In the genomic region with DNA sequence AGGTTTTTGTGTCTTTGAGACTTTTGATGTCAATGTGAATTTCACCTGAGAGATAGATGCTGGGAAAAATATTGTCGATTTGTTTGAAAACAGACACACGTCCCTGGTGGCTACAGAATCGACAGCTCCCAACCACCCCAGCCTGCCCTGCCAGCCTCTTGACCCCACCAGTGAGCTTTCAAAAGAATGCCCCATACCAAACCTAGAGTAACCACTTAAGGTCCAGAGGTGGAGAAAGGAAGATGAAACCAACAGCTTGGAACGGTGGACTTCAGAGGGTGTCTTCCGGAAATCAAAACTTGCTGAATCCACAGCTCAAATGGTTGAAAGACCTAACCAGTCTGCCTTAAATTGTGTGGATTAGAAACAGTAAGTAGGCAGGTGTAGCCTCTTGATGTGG, we compare ENCODE assay signal across 27 mouse cellular contexts. TPM values are rescaled to one million over a fixed set of nuclear protein-coding genes. Genes with fewer than 3 reads are reported as not detected.
"Had no signal": no experiment of that assay in that cellular context is flagged by ENCODE, and none has a peak within 500 bp of the region (broad histone marks: within the 10 kb centered on the region; RNA-seq: fewer than 3 reads in every experiment).

No protein-coding gene starts in this region.

- ATAC-seq: forebrain, embryonic 16.5 days; hindbrain, embryonic 16.5 days; inflammation-experienced regulatory T-cells, adult 6 months; liver, postnatal 0 days had no signal

- H3K9ac ChIP-seq: heart, embryonic 13.5 days; heart, embryonic 15.5 days; hindbrain, embryonic 12.5 days; hindbrain, embryonic 14.5 days; limb, embryonic 12.5 days; liver, embryonic 13.5 days; liver, embryonic 15.5 days; liver, postnatal 0 days had no signal

- H3K4me1 ChIP-seq: heart, embryonic 13.5 days; heart, embryonic 15.5 days; hindbrain, embryonic 10.5 days; hindbrain, embryonic 12.5 days; limb, embryonic 10.5 days; limb, embryonic 12.5 days; liver, embryonic 13.5 days; liver, embryonic 15.5 days had no signal

- H3K27me3 ChIP-seq: heart, embryonic 13.5 days; heart, embryonic 15.5 days; hindbrain, embryonic 12.5 days; limb, embryonic 12.5 days; liver, embryonic 13.5 days; liver, embryonic 15.5 days had no signal

- H3K4me3 ChIP-seq: gastrocnemius, adult 2 months; heart, adult 2 months; heart, embryonic 13.5 days; heart, embryonic 15.5 days; hindbrain, embryonic 10.5 days; hindbrain, embryonic 12.5 days; layer of hippocampus, adult 2 months; left cerebral cortex, adult 2 months; limb, embryonic 10.5 days; limb, embryonic 12.5 days; liver, embryonic 13.5 days; liver, embryonic 15.5 days had no signal

- H3K9me3 ChIP-seq: heart, embryonic 15.5 days; hindbrain, embryonic 10.5 days; hindbrain, embryonic 12.5 days; limb, embryonic 10.5 days; limb, embryonic 12.5 days; liver, embryonic 13.5 days; liver, embryonic 15.5 days had no signal

- DNase-seq: gastrocnemius, adult 2 months; gastrocnemius, postnatal 10 days; gastrocnemius, postnatal 25 days; heart, adult 2 months; heart, postnatal 4 days; liver; liver, embryonic 13.5 days; liver, postnatal 0 days had no signal

- H3K4me2 ChIP-seq: heart, embryonic 11.5 days; heart, embryonic 13.5 days; heart, embryonic 15.5 days; hindbrain, embryonic 12.5 days; hindbrain, embryonic 14.5 days; limb, embryonic 12.5 days; liver, embryonic 11.5 days; liver, embryonic 13.5 days; liver, embryonic 15.5 days had no signal

- H3K36me3 ChIP-seq: heart, embryonic 13.5 days; heart, embryonic 15.5 days; hindbrain, embryonic 10.5 days; hindbrain, embryonic 12.5 days; limb, embryonic 10.5 days; limb, embryonic 12.5 days; liver, embryonic 13.5 days; liver, embryonic 15.5 days had no signal

- H3K27ac ChIP-seq: gastrocnemius, adult 2 months; heart, adult 2 months; heart, embryonic 13.5 days; heart, embryonic 15.5 days; hindbrain, embryonic 10.5 days; hindbrain, embryonic 12.5 days; hindbrain, embryonic 14.5 days; layer of hippocampus, adult 2 months; left cerebral cortex, adult 2 months; limb, embryonic 10.5 days; limb, embryonic 12.5 days; liver, embryonic 13.5 days; liver, embryonic 15.5 days had no signal

RNA-seq across cellular contexts. Expression of a gene that starts 24.3 kb away (rescaled TPM):
- polyA plus RNA-seq: heart, adult 2 months; heart, postnatal 0 days; inflammation-experienced regulatory T-cells, adult 6 months; intestine, embryonic 16.5 days had no signal

RNA-seq across cellular contexts. Expression of a gene that starts 28.0 kb away (rescaled TPM):
- polyA plus RNA-seq: forebrain, embryonic 16.5 days; heart, adult 2 months; heart, embryonic 11.5 days; heart, embryonic 13.5 days; heart, embryonic 15.5 days; heart, postnatal 0 days; hindbrain, embryonic 10.5 days; hindbrain, embryonic 12.5 days; inflammation-experienced regulatory T-cells, adult 6 months; intestine, embryonic 16.5 days; kidney, embryonic 14.5 days; limb, embryonic 10.5 days; limb, embryonic 12.5 days; limb, embryonic 14.5 days; liver, embryonic 11.5 days; liver, embryonic 13.5 days; liver, embryonic 15.5 days; liver, postnatal 0 days had no signal

RNA-seq across cellular contexts. Expression of a gene that starts 44.2 kb away (rescaled TPM):
- polyA plus RNA-seq: forebrain, embryonic 16.5 days; heart, adult 2 months; heart, embryonic 11.5 days; heart, embryonic 13.5 days; heart, embryonic 15.5 days; heart, postnatal 0 days; hindbrain, embryonic 10.5 days; hindbrain, embryonic 12.5 days; hindbrain, embryonic 14.5 days; inflammation-experienced regulatory T-cells, adult 6 months; intestine, embryonic 16.5 days; kidney, embryonic 14.5 days; limb, embryonic 10.5 days; limb, embryonic 12.5 days; limb, embryonic 14.5 days; liver, embryonic 11.5 days; liver, embryonic 13.5 days; liver, embryonic 15.5 days; liver, postnatal 0 days had no signal
